Mouse (Mus musculus) heart, adult 2 months (tissue): ENCODE data around the gene Ube2z.

Experiments used
- CTCF ChIP-seq: fragments of 200-600 bp; IDR thresholded peaks from 2 replicates; pipeline ENCODE4 v1.8.1; 2022; ENCODE audit warnings: antibody characterized with exemption, mild to moderate bottlenecking, moderate library complexity
- POLR2A ChIP-seq: fragments of 200-500 bp; IDR thresholded peaks from 2 replicates; pipeline ENCODE4 v1.6.1; 2011; ENCODE audit warnings: mild to moderate bottlenecking, low read depth, low read length, control low read depth; ENCODE audit not compliant: insufficient read depth

- TF ChIP-seq CTCF (no peak), POLR2A (no peak)
Observed at GRCm38 (mm10) chr11:96073295-96073993, 8.3 kb upstream of the Ube2z start.
